9 mouse cellular contexts compared by ENCODE assay signal in the genomic region with DNA sequence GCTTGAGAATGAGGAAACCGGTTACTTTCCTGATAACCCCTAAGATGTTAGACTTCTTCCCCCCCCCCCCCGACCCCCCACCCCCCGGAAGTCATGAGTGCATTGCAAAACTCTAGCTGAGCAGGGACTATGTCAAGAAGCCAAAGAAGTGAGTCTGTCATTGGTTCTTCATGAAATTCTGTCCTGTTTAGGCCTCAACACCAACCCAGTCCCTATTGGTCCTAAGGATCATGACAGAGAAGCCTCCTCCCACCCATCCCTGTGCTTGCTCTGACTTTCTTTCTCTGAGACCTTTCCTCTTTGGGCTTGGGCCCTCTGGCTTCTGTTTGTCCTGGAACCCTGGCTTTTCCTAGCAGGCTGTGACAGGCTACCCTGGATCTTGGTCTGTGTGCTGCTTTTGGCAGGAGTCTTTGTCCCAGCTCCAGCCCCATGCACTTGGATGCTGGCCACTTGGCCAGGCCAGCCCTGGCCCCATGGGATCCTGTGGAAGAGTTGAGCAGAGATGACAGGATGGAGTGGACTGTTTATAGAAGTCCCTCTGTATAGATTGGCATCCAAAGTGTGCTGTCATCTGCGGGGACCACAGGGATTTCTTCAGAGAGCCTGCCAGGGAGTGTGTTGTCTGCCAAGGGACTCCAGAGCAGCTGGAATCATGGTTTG. TPM values are rescaled to one million over a fixed set of nuclear protein-coding genes. Genes with fewer than 3 reads are reported as not detected.
DNase-seq lines count a peak whose midpoint lies in the region; ATAC-seq lines count a peak whose summit lies in the region.
"Had no signal": no experiment of that assay in that cellular context is flagged by ENCODE, and none has a peak within 500 bp of the region (broad histone marks: within the 10 kb centered on the region; RNA-seq: fewer than 3 reads in every experiment).

No protein-coding gene starts in this region.

- no peaks in the 10 kb centered on the region for H3K36me3 ChIP-seq in heart, embryonic 10.5 days
- no peaks in the 10 kb centered on the region for H3K36me3 ChIP-seq in kidney, embryonic 15.5 days
- H3K36me3 ChIP-seq in lung, embryonic 16.5 days (ENCODE audit: control insufficient read depth, insufficient read depth, low read length): no peaks in the 10 kb centered on the region
- H3K36me3 ChIP-seq in stomach, embryonic 14.5 days (ENCODE audit: control insufficient read depth, insufficient read depth, low read length): no peaks in the 10 kb centered on the region
- H3K36me3 ChIP-seq: limb, embryonic 13.5 days had no signal

- 53% methylated on average over 3 of the region's 4 CpGs for WGBS in heart, embryonic 10.5 days
- WGBS in kidney, embryonic 15.5 days: 47% methylated on average over 3 of the region's 4 CpGs
- 24% methylated on average over 4 of the region's 4 CpGs for WGBS in lung, embryonic 16.5 days
- 62% methylated on average over 4 of the region's 4 CpGs for WGBS in stomach, embryonic 14.5 days

- no peak overlapping the region for H3K9ac ChIP-seq in kidney, embryonic 15.5 days
- H3K9ac ChIP-seq in lung, embryonic 16.5 days (ENCODE audit: low read length): no peak overlapping the region
- no peak overlapping the region for H3K9ac ChIP-seq in stomach, embryonic 14.5 days (replicated peaks; ENCODE audit: low read depth, low read length)
- H3K9ac ChIP-seq: limb, embryonic 13.5 days had no signal

- no peaks in the 10 kb centered on the region; the same call in 1 of the 2 replicates for H3K4me1 ChIP-seq in heart, embryonic 10.5 days
- H3K4me1 ChIP-seq in kidney, embryonic 15.5 days: no peaks in the 10 kb centered on the region
- 0 out of 2 replicates have a peak, but pooled peaks cover 6% of the 10 kb centered on the region for H3K4me1 ChIP-seq in lung, embryonic 16.5 days (replicated peaks; ENCODE audit: control insufficient read depth, insufficient read depth, low read length)
- no peaks in the 10 kb centered on the region for H3K4me1 ChIP-seq in stomach, embryonic 14.5 days (ENCODE audit: control insufficient read depth, insufficient read depth, low read length)
- H3K4me1 ChIP-seq: limb, embryonic 13.5 days had no signal

- intact Hi-C loops in gastrocnemius, postnatal 36 days (cut with DNase I): no loop called here

- H3K27ac ChIP-seq in heart, embryonic 10.5 days: no peak overlapping the region
- no peak overlapping the region for H3K27ac ChIP-seq in kidney, embryonic 15.5 days
- peak overlapping the region; percentile 79 for H3K27ac ChIP-seq in lung, embryonic 16.5 days (ENCODE audit: low read length)
- no peak overlapping the region for H3K27ac ChIP-seq in stomach, embryonic 14.5 days (ENCODE audit: low read length)
- H3K27ac ChIP-seq: limb, embryonic 13.5 days had no signal

- H3K4me3 ChIP-seq in heart, embryonic 10.5 days: no peak overlapping the region
- H3K4me3 ChIP-seq in kidney, embryonic 15.5 days (replicated peaks): no peak overlapping the region
- no peak overlapping the region for H3K4me3 ChIP-seq in lung, embryonic 16.5 days (ENCODE audit: low read length)
- H3K4me3 ChIP-seq in stomach, embryonic 14.5 days (ENCODE audit: low read depth, low read length): no peak overlapping the region
- H3K4me3 ChIP-seq: limb, embryonic 13.5 days had no signal

- no peak overlapping the region for H3K4me2 ChIP-seq in kidney, embryonic 15.5 days
- no peak overlapping the region for H3K4me2 ChIP-seq in lung, embryonic 16.5 days (ENCODE audit: low read depth, low read length)
- H3K4me2 ChIP-seq in stomach, embryonic 14.5 days (replicated peaks; ENCODE audit: low read depth, low read length): no peak overlapping the region
- H3K4me2 ChIP-seq: limb, embryonic 13.5 days had no signal

- DNase-seq in heart, adult 18-20 months: peak; percentile 93 to 96
- no peak for DNase-seq in heart, embryonic 10.5 days (ENCODE audit: low spot score)
- peak; percentile 88 for DNase-seq in cerebellum, adult 18-20 months
- DNase-seq in gastrocnemius, postnatal 36 days: peak; percentile 84
- DNase-seq in spleen, postnatal 10 days (ENCODE audit: low spot score in 2 of 2): no peak

- H3K27me3 ChIP-seq in heart, embryonic 10.5 days (ENCODE audit: insufficient read depth, poor library complexity, severe bottlenecking): no peaks in the 10 kb centered on the region
- no peaks in the 10 kb centered on the region for H3K27me3 ChIP-seq in kidney, embryonic 15.5 days
- no peaks in the 10 kb centered on the region for H3K27me3 ChIP-seq in lung, embryonic 16.5 days (ENCODE audit: control insufficient read depth, insufficient read depth, low read depth, low read length)
- no peaks in the 10 kb centered on the region for H3K27me3 ChIP-seq in stomach, embryonic 14.5 days (ENCODE audit: control insufficient read depth, insufficient read depth, low read length)
- H3K27me3 ChIP-seq: limb, embryonic 13.5 days had no signal

- H3K9me3 ChIP-seq in heart, embryonic 10.5 days: no peaks in the 10 kb centered on the region
- no peaks in the 10 kb centered on the region for H3K9me3 ChIP-seq in kidney, embryonic 15.5 days (replicated peaks)
- no peaks in the 10 kb centered on the region for H3K9me3 ChIP-seq in lung, embryonic 16.5 days (ENCODE audit: control insufficient read depth, low read length)
- H3K9me3 ChIP-seq in stomach, embryonic 14.5 days (ENCODE audit: control insufficient read depth, low read depth, low read length): no peaks in the 10 kb centered on the region
- H3K9me3 ChIP-seq: limb, embryonic 13.5 days had no signal

- ATAC-seq in kidney, embryonic 15.5 days (replicated peaks; ENCODE audit: low FRiP score): 0 out of 2 replicates have a peak, but pooled peaks have one; percentile 43
- ATAC-seq in lung, embryonic 16.5 days (ENCODE audit: low read depth): peak; percentile 98
- peak; percentile 18; the same call in 1 of the 2 replicates for ATAC-seq in stomach, embryonic 14.5 days (ENCODE audit: insufficient number of reproducible peaks, insufficient read depth, low FRiP score, low read depth)

RNA-seq across cellular contexts. Expression of a gene that starts 15.8 kb away (rescaled TPM):
- not detected for total RNA-seq in heart, adult 18-20 months (2021)
- polyA plus RNA-seq in heart, embryonic 10.5 days (2016; fragmentation: Nextera tagmentation; extraction: Ambion mirVana): 0.39 and 0.51 TPM in 2 replicates
- under 1 TPM; 0.07 to 0.23 TPM for total RNA-seq in gastrocnemius, postnatal 36 days (2021)
- 0.74 and 0.78 TPM in 2 replicates for polyA plus RNA-seq in kidney, embryonic 15.5 days (2015; fragmentation: Nextera tagmentation; extraction: Ambion mirVana)
- polyA plus RNA-seq in lung, embryonic 16.5 days (2015; fragmentation: Nextera tagmentation; extraction: Ambion mirVana): 0.25 and 0.60 TPM in 2 replicates
- 0.16 and 0.21 TPM in 2 replicates for polyA plus RNA-seq in stomach, embryonic 14.5 days (2014; fragmentation: Nextera tagmentation; extraction: Ambion mirVana)

RNA-seq across cellular contexts. Expression of a gene that starts 22.8 kb away (rescaled TPM):
- total RNA-seq in heart, adult 18-20 months (2021): under 1 TPM; 0.22 to 0.44 TPM
- polyA plus RNA-seq in heart, embryonic 10.5 days (2016; fragmentation: Nextera tagmentation; extraction: Ambion mirVana): 61.8 and 71.3 TPM in 2 replicates
- total RNA-seq in gastrocnemius, postnatal 36 days (2021): under 1 TPM; 0.17 to 0.26 TPM
- 61.6 and 65.2 TPM in 2 replicates for polyA plus RNA-seq in kidney, embryonic 15.5 days (2015; fragmentation: Nextera tagmentation; extraction: Ambion mirVana)
- polyA plus RNA-seq in lung, embryonic 16.5 days (2015; fragmentation: Nextera tagmentation; extraction: Ambion mirVana): 59.1 and 64.9 TPM in 2 replicates
- polyA plus RNA-seq in stomach, embryonic 14.5 days (2014; fragmentation: Nextera tagmentation; extraction: Ambion mirVana): 24.7 and 27.5 TPM in 2 replicates

Comparison
In these comparisons a context has a peak if more than half of its experiments do, and no peak if none do; other contexts are left out.
1. DNase-seq: peak in heart, adult 18-20 months (2 of 2), cerebellum, adult 18-20 months (2 of 2) and gastrocnemius, postnatal 36 days (2 of 2); none in heart, embryonic 10.5 days (single experiment) and spleen, postnatal 10 days (0 of 2).
2. ATAC-seq: peak in every context shown above with its lines; median percentile 98 in lung, embryonic 16.5 days; 43 in kidney, embryonic 15.5 days; 18 in stomach, embryonic 14.5 days.